Mouse (Mus musculus) spleen, postnatal 10 days (tissue): ENCODE data around the gene Fam76b.
"Not testable (repeated sequence)": the region's sequence is repeated elsewhere in the genome, so short reads cannot be mapped to it uniquely, and the experiment has no call there.

Experiments used
- DNase-seq, 2 experiments: peaks; one replicate each; pipeline ENCODE4 v3.0.0; 2021 to 2022; ENCODE audit warnings: low spot score in 2 of 2

Fam76b gene

GRCm38 (mm10) chr9:13827406-13828086 lies at the start of gene Fam76b:
Gene Fam76b (plus strand): TSS chr9:13827716.
- peak; percentile 98 to 99 for DNase-seq

- no peak for DNase-seq
These were observed 45.5 kb upstream of the Fam76b start for GRCm38 (mm10) chr9:13781985-13782384.

- DNase-seq: not testable (repeated sequence)
These were observed 36.7 kb upstream of the Fam76b start for GRCm38 (mm10) chr9:13790864-13791263.

DNA sequence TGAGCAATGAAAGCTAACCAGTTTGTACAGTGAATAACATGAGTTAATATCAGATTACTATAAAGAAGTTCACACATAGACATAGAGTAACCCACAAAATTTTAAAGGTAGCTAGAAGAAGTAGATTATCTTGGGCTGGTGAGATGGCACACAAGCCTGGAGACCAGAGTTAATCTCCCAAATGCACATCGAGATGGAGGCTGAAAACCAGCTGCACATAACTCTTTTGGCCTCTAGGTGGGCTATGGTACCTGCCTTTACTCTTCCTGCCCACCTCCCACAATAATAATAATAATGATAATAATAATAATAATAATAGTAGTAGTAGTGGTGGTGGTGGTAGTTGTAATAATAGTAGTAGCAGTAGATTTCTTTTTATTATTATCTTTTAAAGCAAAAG lies 33.2 kb upstream of the Fam76b start:
- DNase-seq: no peak

DNA sequence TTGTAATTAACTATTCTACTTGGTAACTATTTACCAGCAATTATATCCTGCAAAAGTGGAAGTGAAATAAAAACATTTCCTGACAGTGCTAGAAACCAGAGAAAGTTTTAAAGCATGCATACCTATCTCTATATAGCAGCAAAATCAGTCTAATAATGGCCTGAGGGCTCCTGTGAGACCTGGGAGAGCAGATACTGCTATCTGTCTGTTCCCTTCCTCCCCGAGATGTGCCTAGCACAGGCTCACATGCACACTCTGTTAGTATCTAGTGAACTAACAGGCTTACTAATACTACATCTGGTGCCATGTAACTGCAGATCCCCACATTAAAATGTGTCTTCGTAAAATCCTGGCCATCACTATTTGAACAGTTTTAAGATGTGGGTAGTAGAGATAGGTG lies 32.8 kb upstream of the Fam76b start:
- no peak for DNase-seq

DNA sequence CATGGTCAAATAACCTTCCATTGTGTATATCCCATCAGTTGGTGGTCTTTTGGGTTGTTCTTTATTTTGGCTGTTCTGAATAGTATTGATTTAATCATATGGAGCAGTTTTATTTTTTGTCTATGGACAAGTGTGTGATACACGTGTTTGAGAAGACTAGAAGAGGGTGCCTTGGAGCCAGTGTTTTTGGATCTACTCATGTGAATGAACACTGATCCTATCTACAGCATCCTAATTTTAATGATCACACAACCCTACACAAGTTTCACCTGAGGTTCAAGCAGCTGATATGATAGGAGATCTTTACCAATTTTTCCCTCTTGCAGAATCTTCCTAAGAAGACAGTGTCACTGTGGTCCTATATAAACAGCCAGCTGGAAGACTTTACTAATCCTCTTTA lies 23.0 kb upstream of the Fam76b start:
- no peak for DNase-seq

GRCm38 (mm10) chr9:13806854-13807253 lies 20.7 kb upstream of the Fam76b start:
- DNase-seq: no peak

- no peak for DNase-seq
These were observed 19.9 kb upstream of the Fam76b start for GRCm38 (mm10) chr9:13807657-13808056.

- peak in 1 of 2 experiments; percentile 22 for DNase-seq
These were observed 17.6 kb upstream of the Fam76b start for GRCm38 (mm10) chr9:13809937-13810336.

DNA sequence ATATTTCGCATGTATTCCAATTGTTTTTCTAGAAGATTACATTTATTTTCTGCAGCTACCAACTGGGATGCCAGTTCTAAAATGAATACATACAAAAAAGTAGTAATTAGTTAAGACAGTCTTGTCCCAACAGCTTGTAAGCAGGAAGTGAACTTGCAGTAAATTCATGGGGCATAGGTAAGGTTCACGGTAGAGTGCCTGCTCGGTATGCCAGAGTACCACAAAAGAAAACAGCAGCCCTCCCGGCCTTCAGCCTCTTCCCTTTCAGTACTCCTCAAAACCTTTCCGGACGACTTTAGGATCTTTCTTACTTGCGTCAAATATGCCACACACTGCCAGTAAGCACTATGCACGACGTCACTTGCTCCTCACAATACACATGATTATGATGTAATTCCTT lies 9.1 kb upstream of the Fam76b start:
- DNase-seq: no peak

DNA sequence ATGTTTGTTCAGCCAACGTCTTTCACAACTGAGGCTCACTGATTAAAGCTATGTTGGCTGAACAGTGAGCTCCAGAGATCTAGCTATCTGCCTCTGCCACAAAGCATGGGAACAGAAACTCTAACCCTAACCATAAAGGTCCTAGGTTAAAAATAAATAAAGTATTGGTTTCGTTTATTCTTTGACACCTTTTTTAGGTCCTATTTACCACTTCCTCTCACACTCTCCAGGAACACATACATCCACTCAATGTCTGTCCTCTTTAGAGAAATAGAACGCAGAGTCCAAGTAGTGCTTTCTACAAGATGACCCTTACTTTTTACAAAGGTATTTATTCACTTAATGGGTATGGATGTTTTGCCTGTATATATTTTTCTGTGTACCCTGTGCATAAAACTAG lies 6.7 kb upstream of the Fam76b start:
- DNase-seq: no peak

GRCm38 (mm10) chr9:13825896-13826295 lies 1.6 kb upstream of the Fam76b start:
- no peak for DNase-seq

DNA sequence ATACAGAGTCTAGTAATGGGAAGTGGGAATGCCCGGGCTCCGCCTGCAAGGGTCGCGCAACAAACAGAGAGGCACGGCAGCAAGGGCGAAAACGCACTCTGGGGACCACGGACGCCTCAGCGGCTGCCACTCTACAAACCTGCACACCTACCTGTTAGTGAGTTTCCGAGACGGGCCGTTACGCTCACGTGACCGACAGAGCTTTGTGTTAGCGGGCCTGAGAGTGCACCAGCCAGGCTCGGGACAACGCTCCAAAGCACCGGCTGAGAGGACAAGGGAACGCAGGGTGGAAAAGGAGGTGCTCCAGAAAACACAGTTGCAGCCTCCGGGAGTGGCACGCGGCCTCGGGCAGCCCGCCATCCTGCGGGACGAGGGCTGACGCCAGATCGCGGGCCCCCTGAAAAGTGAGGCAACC lies 1.1 kb upstream of the Fam76b start:
- DNase-seq: peak in 1 of 2 experiments; percentile 75

GRCm38 (mm10) chr9:13826832-13827405 lies 597 bp upstream of the Fam76b start, which contains the start of gene Cep57:
Gene Cep57 (minus strand): TSS chr9:13827107.
- DNase-seq: peak; percentile 91 to 94

- DNase-seq: no peak
These were observed 548 bp downstream of the Fam76b start for GRCm38 (mm10) chr9:13828087-13828441.

- DNase-seq: no peak
These were observed 7.7 kb downstream of the Fam76b start for GRCm38 (mm10) chr9:13835256-13835655.

DNA sequence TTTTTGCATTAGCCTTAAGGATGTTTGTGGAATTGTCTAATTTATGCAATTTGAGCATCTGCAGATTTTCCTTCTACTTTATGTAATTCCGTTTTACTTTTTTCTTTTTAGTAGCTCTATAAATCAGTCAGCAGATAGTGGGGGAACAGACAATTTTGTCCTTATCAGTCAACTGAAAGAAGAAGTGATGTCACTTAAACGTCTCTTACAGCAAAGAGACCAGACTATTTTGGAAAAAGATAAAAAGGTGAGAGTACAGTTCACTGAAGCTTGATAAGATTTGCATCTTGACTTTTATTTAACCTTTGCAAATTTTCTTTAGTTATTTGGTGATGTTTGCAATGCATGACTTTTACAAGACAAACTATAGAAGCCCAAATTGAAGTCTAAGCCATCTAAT lies 9.2 kb downstream of the Fam76b start:
- DNase-seq: no peak

GRCm38 (mm10) chr9:13847591-13847990 lies 20.1 kb downstream of the Fam76b start:
- no peak for DNase-seq

DNA sequence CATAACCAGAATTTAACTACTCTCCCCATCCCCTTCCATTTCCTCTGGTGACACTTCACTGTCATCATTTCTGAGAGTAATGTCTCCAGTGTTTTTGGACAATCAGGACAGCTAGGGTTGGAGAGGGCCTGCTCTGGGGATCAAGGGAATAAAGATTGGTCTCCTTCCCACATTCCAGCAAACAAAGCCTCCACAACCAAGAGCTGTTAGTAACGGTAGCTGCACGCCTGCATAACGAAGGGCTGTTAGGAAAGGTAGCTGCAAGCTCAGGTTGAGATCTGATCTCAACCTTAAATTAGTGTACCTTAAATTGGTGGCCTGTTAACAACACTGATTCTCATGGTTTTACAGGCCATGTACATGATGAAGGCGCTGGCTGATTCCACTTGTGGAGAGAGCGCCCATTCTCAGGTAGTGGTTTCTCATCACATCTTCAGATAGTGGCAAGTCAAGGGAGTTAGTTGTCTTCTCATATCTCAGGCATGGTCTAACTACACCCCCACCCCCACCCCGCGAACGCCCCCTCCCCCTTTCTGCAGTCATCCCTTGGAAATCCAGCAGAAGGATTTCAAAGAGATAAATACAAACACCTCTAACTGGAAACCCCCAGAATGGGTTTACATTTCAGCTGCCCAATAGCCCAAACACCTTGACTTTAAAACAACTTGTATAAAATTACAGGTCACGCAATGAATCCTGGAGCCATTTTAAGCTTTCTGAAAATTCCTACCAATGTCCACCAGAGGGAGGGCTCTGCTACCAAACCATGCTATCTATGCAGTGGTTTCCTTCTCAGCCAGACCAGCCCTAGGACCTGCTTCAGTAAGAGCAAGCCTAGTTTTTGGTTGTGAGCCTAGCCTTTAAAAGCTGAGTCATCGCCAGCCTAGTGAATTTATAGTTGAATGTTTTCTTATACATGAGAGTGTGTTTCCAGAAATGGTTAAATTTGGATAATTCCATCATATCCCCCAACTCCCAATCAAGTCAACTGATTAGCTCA lies 21.3 kb downstream of the Fam76b start:
- DNase-seq: peak in 1 of 2 experiments; percentile 16

DNA sequence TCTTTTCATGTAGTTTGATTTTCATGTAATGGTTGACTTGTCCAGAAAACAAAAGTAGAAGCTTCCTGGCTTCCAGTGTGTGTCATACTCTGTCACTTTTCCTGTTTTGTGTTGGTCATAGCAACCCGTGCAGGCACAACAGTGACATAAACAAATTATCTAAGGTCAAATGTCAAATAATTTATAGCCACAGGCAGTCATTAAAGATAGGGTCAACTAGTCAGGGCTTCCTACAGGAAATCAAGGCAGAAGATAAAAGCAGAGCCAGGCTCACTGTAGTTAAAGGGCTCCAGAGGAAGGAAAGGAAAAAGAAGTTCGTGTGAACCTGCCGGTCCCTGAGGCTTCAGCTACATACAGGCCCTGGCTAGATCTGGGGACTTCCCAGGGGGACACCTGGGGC lies 26.4 kb downstream of the Fam76b start:
- DNase-seq: no peak

GRCm38 (mm10) chr9:13856247-13856646 lies 28.7 kb downstream of the Fam76b start:
- no peak for DNase-seq

- DNase-seq: no peak
These were observed 29.3 kb downstream of the Fam76b start for GRCm38 (mm10) chr9:13856777-13857176.
